Mouse (Mus musculus): ENCODE measurements around the gene Gm9844.
"Not testable (repeated sequence)": the region's sequence is repeated elsewhere in the genome, so short reads cannot be mapped to it uniquely, and the experiment has no call there.

Gene Gm9844

DNA sequence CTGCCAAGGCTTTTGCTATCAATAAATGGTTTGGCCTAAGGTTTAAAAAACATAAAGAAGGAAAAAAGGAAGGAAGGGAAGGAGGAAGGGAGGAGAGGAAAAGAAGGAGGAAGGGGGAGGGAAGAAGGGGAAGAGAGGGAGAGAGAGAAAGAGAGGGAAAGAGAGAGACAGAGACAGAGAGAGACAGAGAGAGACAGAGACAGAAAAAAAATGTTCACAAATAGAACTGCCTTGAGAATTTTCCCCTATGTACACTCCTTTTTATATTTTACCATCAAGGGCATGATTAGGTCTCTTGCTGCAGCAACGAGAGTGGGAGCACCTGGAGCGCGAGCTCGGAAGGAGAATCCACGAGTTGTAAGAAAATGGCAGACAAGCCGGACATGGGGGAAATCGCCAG lies at the start of gene Gm9844:
Gene Gm9844, plus strand, starts transcription at position 301 of the 400 bp plus-strand sequence.
- in situ Hi-C loops (cut with MboI; ENCODE audit: low pct_unique_long_range_greater_than_20kb in 1 of 2, low sequenced_read_pairs in 2 of 2, unreplicated experiment in 1 of 2) = no loop called here

GRCm38 (mm10) chr7:24817502-24817901 lies 44.5 kb upstream of the Gm9844 start:
- in situ Hi-C loops (cut with MboI; ENCODE audit: low pct_unique_long_range_greater_than_20kb in 1 of 2, low sequenced_read_pairs in 2 of 2, unreplicated experiment in 1 of 2) = no loop called here

DNA sequence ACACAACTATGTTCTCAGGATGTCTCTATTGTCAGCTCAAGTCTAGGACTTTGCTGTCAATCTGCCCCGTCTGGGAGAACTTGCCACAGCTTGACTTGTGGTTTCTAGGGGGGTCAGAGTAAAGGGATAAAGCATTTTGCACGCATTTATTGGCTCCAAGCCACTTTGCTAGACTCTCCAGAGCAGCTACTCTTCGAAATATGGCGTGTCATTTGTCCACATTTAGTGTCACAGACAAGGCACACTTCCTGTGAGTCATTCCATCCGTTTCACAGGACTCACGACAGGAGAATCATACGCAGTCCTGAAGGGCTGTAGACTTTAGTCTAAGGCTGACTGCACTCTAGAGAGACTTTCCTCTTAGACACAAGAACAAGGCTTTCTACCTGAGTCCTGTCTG lies 37.6 kb upstream of the Gm9844 start:
- in situ Hi-C loops (cut with MboI; ENCODE audit: low pct_unique_long_range_greater_than_20kb in 1 of 2, low sequenced_read_pairs in 2 of 2, unreplicated experiment in 1 of 2) = no loop called here

- in situ Hi-C loops (cut with MboI; ENCODE audit: low pct_unique_long_range_greater_than_20kb in 1 of 2, low sequenced_read_pairs in 2 of 2, unreplicated experiment in 1 of 2) = no loop called here
Observed at GRCm38 (mm10) chr7:24827181-24827580, 34.8 kb upstream of the Gm9844 start.

GRCm38 (mm10) chr7:24838732-24839409 lies 23.1 kb upstream of the Gm9844 start:
- in situ Hi-C loops (cut with MboI; ENCODE audit: low pct_unique_long_range_greater_than_20kb in 1 of 2, low sequenced_read_pairs in 2 of 2, unreplicated experiment in 1 of 2) = not testable (repeated sequence)

- in situ Hi-C loops (cut with MboI; ENCODE audit: low pct_unique_long_range_greater_than_20kb in 1 of 2, low sequenced_read_pairs in 2 of 2, unreplicated experiment in 1 of 2) = no loop called here
Observed at GRCm38 (mm10) chr7:24839410-24839808, 22.6 kb upstream of the Gm9844 start.

GRCm38 (mm10) chr7:24840331-24840730 lies 21.7 kb upstream of the Gm9844 start:
- in situ Hi-C loops (cut with MboI; ENCODE audit: low pct_unique_long_range_greater_than_20kb in 1 of 2, low sequenced_read_pairs in 2 of 2, unreplicated experiment in 1 of 2) = loop anchor here (10.0 kb wide), 2 partner anchors 114 to 124 kb away; no protein-coding TSS in a partner anchor

DNA sequence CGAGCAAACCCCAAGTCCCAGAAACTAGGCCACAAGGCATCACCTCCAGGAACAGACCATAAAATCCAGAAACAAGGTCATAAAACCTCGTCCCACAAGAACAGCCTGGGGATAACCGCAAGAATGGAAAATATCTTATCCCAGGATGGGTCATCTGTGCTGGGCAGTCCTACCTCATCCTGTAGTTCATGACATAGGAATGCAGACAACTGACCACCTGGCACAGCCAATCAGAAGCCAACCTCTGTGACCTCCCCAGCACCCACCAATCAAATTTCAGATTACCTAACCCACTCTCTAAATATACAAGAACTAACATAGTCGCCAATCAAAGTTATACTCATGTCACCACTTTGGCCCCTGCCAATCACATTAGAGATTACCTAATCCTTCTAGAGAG lies 21.0 kb upstream of the Gm9844 start:
- in situ Hi-C loops (cut with MboI; ENCODE audit: low pct_unique_long_range_greater_than_20kb in 1 of 2, low sequenced_read_pairs in 2 of 2, unreplicated experiment in 1 of 2) = loop anchor here (10.0 kb wide), 2 partner anchors 114 to 124 kb away; no protein-coding TSS in a partner anchor

GRCm38 (mm10) chr7:24844144-24844543 lies 17.9 kb upstream of the Gm9844 start:
- in situ Hi-C loops (cut with MboI; ENCODE audit: low pct_unique_long_range_greater_than_20kb in 1 of 2, low sequenced_read_pairs in 2 of 2, unreplicated experiment in 1 of 2) = loop anchor here (10.0 kb wide), 2 partner anchors 111 to 121 kb away; no protein-coding TSS in a partner anchor

GRCm38 (mm10) chr7:24845181-24845580 lies 16.8 kb upstream of the Gm9844 start:
- in situ Hi-C loops (cut with MboI; ENCODE audit: low pct_unique_long_range_greater_than_20kb in 1 of 2, low sequenced_read_pairs in 2 of 2, unreplicated experiment in 1 of 2) = loop anchor here (10.0 kb wide), 2 partner anchors 110 to 120 kb away; no protein-coding TSS in a partner anchor

GRCm38 (mm10) chr7:24845713-24846112 lies 16.3 kb upstream of the Gm9844 start:
- in situ Hi-C loops (cut with MboI; ENCODE audit: low pct_unique_long_range_greater_than_20kb in 1 of 2, low sequenced_read_pairs in 2 of 2, unreplicated experiment in 1 of 2) = loop anchor here (10.0 kb wide), 2 partner anchors 109 to 119 kb away; no protein-coding TSS in a partner anchor

- in situ Hi-C loops (cut with MboI; ENCODE audit: low pct_unique_long_range_greater_than_20kb in 1 of 2, low sequenced_read_pairs in 2 of 2, unreplicated experiment in 1 of 2) = loop anchor here (10.0 kb wide), 2 partner anchors 108 to 118 kb away; no protein-coding TSS in a partner anchor
Observed at GRCm38 (mm10) chr7:24846576-24846975, 15.4 kb upstream of the Gm9844 start.

- in situ Hi-C loops (cut with MboI; ENCODE audit: low pct_unique_long_range_greater_than_20kb in 1 of 2, low sequenced_read_pairs in 2 of 2, unreplicated experiment in 1 of 2) = no loop called here
Observed at GRCm38 (mm10) chr7:24850162-24850561, 11.9 kb upstream of the Gm9844 start.

DNA sequence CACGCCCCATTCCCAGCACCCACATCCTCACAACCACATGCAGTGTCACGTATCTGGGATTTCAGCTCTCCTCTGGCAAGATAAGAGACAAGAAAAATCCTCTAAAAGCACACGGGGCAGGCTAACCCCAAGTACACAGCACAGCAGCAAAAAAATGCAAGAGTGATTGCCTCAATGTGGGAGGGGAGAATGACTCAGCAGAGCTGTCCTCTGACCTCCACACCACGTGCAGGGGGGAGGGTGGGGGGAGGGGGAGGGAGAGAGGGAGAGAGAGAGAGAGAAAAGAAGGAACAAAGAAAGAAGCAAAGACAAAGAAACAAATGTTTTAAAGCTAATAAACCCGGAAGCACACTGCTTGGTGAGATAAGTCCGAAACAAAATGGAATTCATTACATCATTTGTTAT lies 11.1 kb upstream of the Gm9844 start:
- in situ Hi-C loops (cut with MboI; ENCODE audit: low pct_unique_long_range_greater_than_20kb in 1 of 2, low sequenced_read_pairs in 2 of 2, unreplicated experiment in 1 of 2) = no loop called here

DNA sequence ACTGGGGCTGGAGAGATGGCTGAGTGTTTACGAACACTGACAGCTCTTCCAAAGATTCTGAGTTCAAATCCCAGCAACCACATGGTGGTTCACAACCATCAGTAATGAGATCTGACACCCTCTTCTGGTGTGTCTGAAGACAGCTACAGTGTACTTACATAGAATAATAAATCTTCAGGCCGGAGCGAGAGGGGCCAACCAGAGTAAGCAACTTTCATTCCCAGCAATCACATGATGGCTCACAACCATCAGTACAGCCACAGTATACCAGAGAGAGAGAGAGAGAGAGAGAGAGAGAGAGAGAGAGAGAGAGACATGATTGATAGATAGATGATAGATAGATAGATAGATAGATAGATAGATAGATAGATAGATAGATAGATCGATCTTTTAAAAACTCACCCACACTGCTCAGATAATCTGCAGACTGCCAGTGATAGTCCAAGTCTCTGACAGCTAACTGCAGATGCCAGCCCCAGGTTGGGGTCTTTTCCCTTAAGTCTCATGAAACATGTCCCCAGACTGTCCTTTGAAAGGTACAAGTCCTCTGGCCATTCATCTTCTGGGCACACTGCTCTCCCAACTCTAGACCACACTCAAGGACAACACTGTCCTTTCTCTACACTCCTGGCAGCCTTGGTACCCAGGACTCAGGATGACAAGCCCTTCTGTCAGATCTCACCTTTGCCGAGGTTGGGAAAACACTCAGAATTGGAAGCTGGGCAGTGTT lies 10.3 kb upstream of the Gm9844 start:
- in situ Hi-C loops (cut with MboI; ENCODE audit: low pct_unique_long_range_greater_than_20kb in 1 of 2, low sequenced_read_pairs in 2 of 2, unreplicated experiment in 1 of 2) = no loop called here

- in situ Hi-C loops (cut with MboI; ENCODE audit: low pct_unique_long_range_greater_than_20kb in 1 of 2, low sequenced_read_pairs in 2 of 2, unreplicated experiment in 1 of 2) = no loop called here
Observed at GRCm38 (mm10) chr7:24852557-24853232, 9.3 kb upstream of the Gm9844 start.

DNA sequence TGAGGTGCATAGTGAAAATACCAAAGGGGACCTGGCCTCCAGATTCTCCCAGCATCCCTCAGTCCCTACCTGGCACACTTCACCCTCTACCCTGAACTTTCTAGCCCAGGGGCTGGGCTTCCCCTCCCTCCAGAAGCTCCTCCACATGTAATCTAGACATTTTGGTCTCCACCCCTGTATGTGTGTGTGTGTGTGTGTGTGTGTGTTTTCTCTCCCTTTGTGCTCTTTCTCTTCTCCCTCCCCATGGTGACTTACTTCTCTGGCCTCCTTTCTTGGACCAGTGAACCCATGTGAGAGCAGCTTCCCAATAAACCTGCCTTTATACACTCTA lies 8.8 kb upstream of the Gm9844 start:
- in situ Hi-C loops (cut with MboI; ENCODE audit: low pct_unique_long_range_greater_than_20kb in 1 of 2, low sequenced_read_pairs in 2 of 2, unreplicated experiment in 1 of 2) = no loop called here

- in situ Hi-C loops (cut with MboI; ENCODE audit: low pct_unique_long_range_greater_than_20kb in 1 of 2, low sequenced_read_pairs in 2 of 2, unreplicated experiment in 1 of 2) = no loop called here
Observed at GRCm38 (mm10) chr7:24853695-24854094, 8.3 kb upstream of the Gm9844 start.

- in situ Hi-C loops (cut with MboI; ENCODE audit: low pct_unique_long_range_greater_than_20kb in 1 of 2, low sequenced_read_pairs in 2 of 2, unreplicated experiment in 1 of 2) = no loop called here
Observed at GRCm38 (mm10) chr7:24856460-24857120, 5.4 kb upstream of the Gm9844 start.
